Mouse (Mus musculus) layer of hippocampus, postnatal 25 days (tissue): Measurements from ENCODE around the gene Elfn2. TPM values are rescaled to one million over a fixed set of nuclear protein-coding genes. Genes with fewer than 3 reads are reported as not detected.
A peak's percentile ranks its signal among the peaks of the same experiment; 100 is the strongest.

Experiments
- DNase-seq, 2 experiments: peaks; one replicate each; pipeline ENCODE4 v3.0.0; 2022; ENCODE audit warnings: mixed read lengths in 2 of 2, low spot score in 1 of 2; ENCODE audit errors: extremely low spot score in 1 of 2
- total RNA-seq, 2 experiments: library from RNA; stranded (reverse); gene quantifications; 2 replicates each; pipeline ENCODE4 v1.2.3; 2021

Elfn2 gene
- total RNA-seq, result 100 to 1,000 TPM; 175 to 188 TPM

GRCm38 (mm10) chr15:78718290-78719250 is at the start of gene Elfn2:
Elfn2 (minus strand) TSS chr15:78718771.
- DNase-seq, result peak in 1 of 2 experiments; percentile 49

GRCm38 (mm10) chr15:78763704-78764103 is 45.1 kb upstream of the Elfn2 start:
- DNase-seq, result no peak

- DNase-seq, result no peak
Measured at GRCm38 (mm10) chr15:78763210-78763609, 44.6 kb upstream of the Elfn2 start.

- no peak for DNase-seq
Measured at GRCm38 (mm10) chr15:78761112-78761511, 42.5 kb upstream of the Elfn2 start.

- DNase-seq, result no peak
Measured at GRCm38 (mm10) chr15:78758132-78758531, 39.6 kb upstream of the Elfn2 start.

- DNase-seq, result no peak
Measured at GRCm38 (mm10) chr15:78755966-78756725, 37.6 kb upstream of the Elfn2 start.

GRCm38 (mm10) chr15:78755226-78755625 is 36.7 kb upstream of the Elfn2 start:
- no peak for DNase-seq

GRCm38 (mm10) chr15:78754144-78754543 is 35.6 kb upstream of the Elfn2 start:
- DNase-seq, result no peak

GRCm38 (mm10) chr15:78752991-78753390 is 34.4 kb upstream of the Elfn2 start:
- DNase-seq, result no peak

GRCm38 (mm10) chr15:78750608-78751350 is 32.2 kb upstream of the Elfn2 start:
- no peak for DNase-seq

- no peak for DNase-seq
Measured at GRCm38 (mm10) chr15:78749855-78750254, 31.3 kb upstream of the Elfn2 start.

GRCm38 (mm10) chr15:78744206-78744605 is 25.6 kb upstream of the Elfn2 start:
- DNase-seq, result peak; percentile 91 to 98

- DNase-seq, result no peak
Measured at GRCm38 (mm10) chr15:78742831-78743230, 24.3 kb upstream of the Elfn2 start.

- no peak for DNase-seq
Measured at GRCm38 (mm10) chr15:78740662-78741061, 22.1 kb upstream of the Elfn2 start.

- DNase-seq, result no peak
Measured at GRCm38 (mm10) chr15:78737146-78737545, 18.6 kb upstream of the Elfn2 start.

- DNase-seq, result no peak
Measured at GRCm38 (mm10) chr15:78736681-78737100, 18.1 kb upstream of the Elfn2 start.

GRCm38 (mm10) chr15:78736181-78736579 is 17.6 kb upstream of the Elfn2 start:
- no peak for DNase-seq

- DNase-seq, result no peak
Measured at GRCm38 (mm10) chr15:78735431-78736180, 17.0 kb upstream of the Elfn2 start.

- DNase-seq, result no peak
Measured at GRCm38 (mm10) chr15:78731830-78732229, 13.3 kb upstream of the Elfn2 start.
